Mouse (Mus musculus) hindbrain, embryonic 11.5 days (tissue): ENCODE results near the gene Cdc42bpg. TPM values are rescaled to one million over a fixed set of nuclear protein-coding genes. Genes with fewer than 3 reads are reported as not detected.

Experiments
- ATAC-seq: fragments of 200-750 bp; cut with Nextera tagmentation; 2 replicates; pipeline ENCODE4 v1.8.0; 2017; ENCODE audit warnings: mild to moderate bottlenecking, moderate TSS enrichment, moderate library complexity; ENCODE audit not compliant: low FRiP score
- DNase-seq: peaks from one replicate; pipeline ENCODE4 v3.0.0-alpha.2; 2015; ENCODE audit warnings: low spot score
- H3K27ac ChIP-seq: fragments of 300-500 bp; sonication (generic); 2 replicates; pipeline ENCODE4 v1.5.1; 2014; ENCODE audit warnings: mild to moderate bottlenecking, low read depth, low read length
- H3K27me3 ChIP-seq: fragments of 300-500 bp; sonication (generic); 2 replicates; pipeline ENCODE4 v1.6.1; 2014; ENCODE audit warnings: mild to moderate bottlenecking, low read length, moderate library complexity, mixed read lengths; ENCODE audit not compliant: control insufficient read depth, insufficient read depth
- H3K36me3 ChIP-seq: fragments of 300-500 bp; sonication (generic); 2 replicates; pipeline ENCODE4 v1.6.1; 2014; ENCODE audit warnings: mild to moderate bottlenecking, low read length, moderate library complexity, mixed read lengths; ENCODE audit not compliant: control insufficient read depth, insufficient read depth
- H3K4me1 ChIP-seq: fragments of 300-500 bp; sonication (generic); replicated peaks from 2 replicates; pipeline ENCODE4 v1.6.1; 2014; ENCODE audit warnings: low read length, mixed read lengths; ENCODE audit not compliant: control insufficient read depth, insufficient read depth
- H3K4me2 ChIP-seq: fragments of 300-500 bp; sonication (generic); replicated peaks from 2 replicates; pipeline ENCODE4 v1.6.1; 2014; ENCODE audit warnings: mild to moderate bottlenecking, low read depth, low read length
- H3K4me3 ChIP-seq: fragments of 300-500 bp; sonication (generic); 2 replicates; pipeline ENCODE4 v1.5.1; 2014; ENCODE audit warnings: low read depth, low read length
- H3K9ac ChIP-seq: fragments of 300-500 bp; sonication (generic); 2 replicates; pipeline ENCODE4 v1.6.1; 2014; ENCODE audit warnings: low read depth, low read length
- H3K9me3 ChIP-seq: fragments of 300-500 bp; sonication (generic); 2 replicates; pipeline ENCODE4 v1.6.1; 2016; ENCODE audit warnings: low read length; ENCODE audit not compliant: control insufficient read depth
- WGBS: fragments of 180-500 bp; shearing (Covaris S2); extraction: QIAGEN DNeasy Blood & Tissue Kit; methylation state at CpG from one replicate; pipeline ENCODE4 v1.1.7; 2014; 5-methylcytosine and 5-hydroxymethylcytosine counted together
- polyA plus RNA-seq: library from polyadenylated mRNA; unstranded; fragments of >200 nt; fragmentation: Nextera tagmentation; extraction: Ambion mirVana; gene quantifications from 2 replicates; pipeline ENCODE4 v1.2.1, GENCODE M21; 2014

Gene Cdc42bpg
- polyA plus RNA-seq, 1 experiment from 2014 or later, result 0.82 TPM

- H3K27ac ChIP-seq, result no peak overlapping the region
- no peak for ATAC-seq
- no peaks in the 10 kb centered on the region for H3K36me3 ChIP-seq
- H3K4me1 ChIP-seq, result no peaks in the 10 kb centered on the region; the same call in 1 of the 2 replicates
- H3K4me3 ChIP-seq, result no peak overlapping the region
- WGBS, result 95% methylated on average over 2 of the region's 2 CpGs
- no peak overlapping the region for H3K4me2 ChIP-seq
- no peak overlapping the region for H3K9ac ChIP-seq
- no peak for DNase-seq
- no peaks in the 10 kb centered on the region for H3K27me3 ChIP-seq
- no peaks in the 10 kb centered on the region for H3K9me3 ChIP-seq
Measured at GRCm38 (mm10) chr19:6352107-6352505, 45.9 kb downstream of the Cdc42bpg start.

GRCm38 (mm10) chr19:6354030-6354429, 47.8 kb downstream of the Cdc42bpg start:
- no peak for DNase-seq
- Histone ChIP-seq H3K4me2 (no peak overlapping the region), H3K9ac (no peak overlapping the region), H3K36me3 (no peaks in the 10 kb centered on the region), H3K4me3 (no peak overlapping the region), H3K4me1 (no peaks in the 10 kb centered on the region), H3K27ac (no peak overlapping the region), H3K27me3 (no peaks in the 10 kb centered on the region), H3K9me3 (no peaks in the 10 kb centered on the region)
- WGBS, result 81% methylated on average over 7 of the region's 7 CpGs
- no peak for ATAC-seq

- no peak for ATAC-seq
- DNase-seq, result no peak
- Histone ChIP-seq H3K27ac (no peak overlapping the region), H3K4me3 (no peak overlapping the region), H3K36me3 (peaks cover 5% of the 10 kb centered on the region), H3K9ac (no peak overlapping the region), H3K9me3 (no peaks in the 10 kb centered on the region), H3K4me1 (0 out of 2 replicates have a peak, but pooled peaks cover 4% of the 10 kb centered on the region), H3K27me3 (no peaks in the 10 kb centered on the region), H3K4me2 (no peak overlapping the region)
- 91% methylated on average over 3 of the region's 3 CpGs for WGBS
Measured at GRCm38 (mm10) chr19:6361291-6361690, 55.0 kb downstream of the Cdc42bpg start.

DNA sequence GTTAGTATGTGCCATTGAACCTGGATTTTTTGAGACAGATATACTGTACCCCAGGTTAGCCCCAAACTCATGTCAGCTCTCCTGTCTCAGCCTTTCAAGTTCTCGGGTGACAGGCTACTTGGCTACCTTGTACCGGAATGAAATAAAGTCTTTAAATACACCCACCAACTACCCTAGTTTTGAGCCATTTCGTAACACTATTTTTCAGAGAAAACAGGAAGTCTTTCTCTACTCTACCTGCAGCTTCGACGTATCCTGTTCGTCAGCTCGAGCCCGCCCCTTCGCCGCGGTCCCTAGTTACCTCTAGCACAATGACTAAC, 56.8 kb downstream of the Cdc42bpg start:
- Histone ChIP-seq H3K4me3 (peak overlapping the region; percentile 76), H3K9ac (peak overlapping the region; percentile 31; the same call in 1 of the 2 replicates), H3K4me2 (peak overlapping the region; percentile 49), H3K27me3 (no peaks in the 10 kb centered on the region), H3K4me1 (0 out of 2 replicates have a peak, but pooled peaks cover 4% of the 10 kb centered on the region), H3K27ac (0 out of 2 replicates have a peak overlapping the region, but pooled peaks have one; percentile 96), H3K36me3 (peaks cover 5% of the 10 kb centered on the region), H3K9me3 (no peaks in the 10 kb centered on the region)
- no peak; the same call in 1 of the 2 replicates for ATAC-seq
- 3% methylated on average over 11 of the region's 11 CpGs for WGBS
- DNase-seq, result no peak

DNA sequence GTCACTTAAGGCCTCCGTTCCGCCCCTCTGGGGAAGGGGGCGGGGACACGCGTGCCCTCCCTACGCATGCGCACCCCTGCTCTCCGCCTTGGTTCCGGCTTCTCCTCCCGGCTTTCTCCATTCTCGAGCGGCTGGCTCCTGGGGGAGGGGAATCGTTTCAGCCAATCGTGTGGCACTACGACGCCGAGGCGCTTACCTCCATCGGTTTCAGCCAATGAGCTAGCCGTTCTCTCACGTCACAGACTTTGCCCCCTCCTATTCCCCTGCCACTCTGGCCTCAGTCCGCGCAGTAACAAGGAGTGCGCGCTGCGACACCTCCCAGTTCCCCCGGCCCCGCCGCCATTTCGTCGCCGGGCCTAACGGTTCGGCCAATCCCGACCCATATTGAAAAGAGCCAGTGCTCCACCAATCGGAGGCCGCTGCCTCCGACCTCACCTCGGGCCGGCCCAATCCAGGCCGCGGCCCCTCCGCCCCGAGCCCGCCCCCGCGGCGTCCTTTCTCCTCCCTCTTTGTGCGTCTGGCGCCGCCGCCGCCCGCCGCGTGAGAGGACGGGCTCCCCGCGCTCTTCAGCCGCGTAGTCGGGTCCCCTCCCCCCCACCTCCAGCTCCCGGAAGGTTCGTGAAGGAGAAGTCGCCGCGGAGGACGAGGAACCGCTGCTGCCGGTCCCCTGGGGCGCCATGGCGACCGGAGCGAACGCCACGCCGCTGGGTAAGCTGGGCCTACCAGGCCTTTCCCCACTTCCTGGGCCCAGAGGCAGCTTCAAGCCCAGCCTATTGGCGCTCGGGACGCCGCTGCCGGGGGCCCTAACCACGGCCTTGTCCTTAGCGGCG, 57.4 kb downstream of the Cdc42bpg start, which contains the start of gene Sf1:
TSS of gene Sf1 (plus strand) at position 280 of the 830 bp plus-strand sequence.
- peak within 1 kb of the TSS; percentile 96 for H3K27ac ChIP-seq
- H3K4me3 ChIP-seq, result peak within 1 kb of the TSS; percentile 76
- peak within 1 kb of the TSS; percentile 66 for H3K4me2 ChIP-seq
- H3K36me3 ChIP-seq, result peaks cover 5% of the 10 kb centered on the region
- no peaks in the 10 kb centered on the region for H3K9me3 ChIP-seq
- H3K27me3 ChIP-seq, result no peaks in the 10 kb centered on the region
- peak; percentile 100 for DNase-seq
- WGBS, result under 1% methylated on average over 66 of the region's 85 CpGs
- 0 out of 2 replicates have a peak, but pooled peaks cover 4% of the 10 kb centered on the region for H3K4me1 ChIP-seq
- peak within 1 kb of the TSS; percentile 90 for H3K9ac ChIP-seq
- ATAC-seq, result peak; percentile 98

GRCm38 (mm10) chr19:6364317-6364725, 58.1 kb downstream of the Cdc42bpg start:
- no peaks in the 10 kb centered on the region for H3K9me3 ChIP-seq
- H3K4me3 ChIP-seq, result peak overlapping the region; percentile 76
- H3K36me3 ChIP-seq, result peaks cover 5% of the 10 kb centered on the region
- no peaks in the 10 kb centered on the region for H3K27me3 ChIP-seq
- H3K4me1 ChIP-seq, result 0 out of 2 replicates have a peak, but pooled peaks cover 4% of the 10 kb centered on the region
- under 1% methylated on average over 52 of the region's 55 CpGs for WGBS
- peak; percentile 93 for DNase-seq
- H3K27ac ChIP-seq, result peak overlapping the region; percentile 96
- ATAC-seq, result no peak
- H3K4me2 ChIP-seq, result peak overlapping the region; percentile 66
- peak overlapping the region; percentile 90 for H3K9ac ChIP-seq

- H3K27me3 ChIP-seq, result no peaks in the 10 kb centered on the region
- H3K4me2 ChIP-seq, result peak overlapping the region; percentile 66
- peak overlapping the region; percentile 90 for H3K9ac ChIP-seq
- peak overlapping the region; percentile 76 for H3K4me3 ChIP-seq
- H3K27ac ChIP-seq, result no peak overlapping the region
- H3K4me1 ChIP-seq, result 0 out of 2 replicates have a peak, but pooled peaks cover 4% of the 10 kb centered on the region
- 1% methylated on average over 2 of the region's 2 CpGs for whole genome bisulfite sequencing
- peaks cover 7% of the 10 kb centered on the region for H3K36me3 ChIP-seq
- DNase-seq, result no peak
- H3K9me3 ChIP-seq, result no peaks in the 10 kb centered on the region
- no peak for ATAC-seq
Measured at GRCm38 (mm10) chr19:6364842-6365241, 58.6 kb downstream of the Cdc42bpg start.

- Histone ChIP-seq H3K9ac (no peak overlapping the region), H3K27ac (no peak overlapping the region), H3K4me2 (no peak overlapping the region), H3K27me3 (no peaks in the 10 kb centered on the region), H3K4me3 (no peak overlapping the region), H3K9me3 (no peaks in the 10 kb centered on the region), H3K36me3 (peaks cover 43% of the 10 kb centered on the region), H3K4me1 (0 out of 2 replicates have a peak, but pooled peaks cover 2% of the 10 kb centered on the region)
- no peak for DNase-seq
- no peak for ATAC-seq
- WGBS, result 95% methylated on average over 2 of the region's 2 CpGs
Measured at GRCm38 (mm10) chr19:6370175-6370574, 63.9 kb downstream of the Cdc42bpg start.

DNA sequence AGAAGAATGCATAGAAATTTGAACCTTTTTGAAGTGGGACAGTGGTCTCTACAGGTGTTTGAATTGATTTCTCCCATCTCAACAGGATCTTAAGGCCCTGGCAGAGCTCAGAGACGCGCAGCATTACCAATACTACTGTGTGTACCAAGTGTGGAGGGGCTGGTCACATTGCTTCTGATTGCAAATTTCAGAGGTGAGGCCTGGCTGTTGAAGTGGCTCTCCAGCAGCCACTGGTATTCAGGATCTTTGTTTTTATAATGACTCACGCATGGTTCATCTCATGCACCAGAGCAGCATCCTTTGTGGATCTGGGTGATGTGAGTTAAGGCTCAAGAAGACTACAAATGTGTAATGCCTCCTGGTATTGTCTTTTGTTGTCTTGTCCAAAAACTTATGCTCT, 66.2 kb downstream of the Cdc42bpg start:
- Histone ChIP-seq H3K4me3 (no peak overlapping the region), H3K36me3 (peaks cover 55% of the 10 kb centered on the region), H3K4me1 (no peaks in the 10 kb centered on the region), H3K9ac (no peak overlapping the region), H3K9me3 (no peaks in the 10 kb centered on the region), H3K27me3 (no peaks in the 10 kb centered on the region), H3K4me2 (no peak overlapping the region), H3K27ac (no peak overlapping the region)
- DNase-seq, result no peak
- ATAC-seq, result no peak
- WGBS, result 95% methylated on average over 3 of the region's 3 CpGs
